Mouse (Mus musculus) adrenal gland, adult 8-10 months (tissue): ENCODE data around the gene Mcpt1. TPM values are rescaled to one million over a fixed set of nuclear protein-coding genes. Genes with fewer than 3 reads are reported as not detected.
"Not testable (repeated sequence)": the region's sequence is repeated elsewhere in the genome, so short reads cannot be mapped to it uniquely, and the experiment has no call there.

Source experiments
- DNase-seq: peaks from one replicate; pipeline ENCODE4 v3.0.0; 2022
- total RNA-seq, 4 experiments: library from RNA; stranded (reverse); gene quantifications; 2 replicates each; pipeline ENCODE4 v1.2.4; 2022

Mcpt1 gene
- total RNA-seq, result not detected

DNA sequence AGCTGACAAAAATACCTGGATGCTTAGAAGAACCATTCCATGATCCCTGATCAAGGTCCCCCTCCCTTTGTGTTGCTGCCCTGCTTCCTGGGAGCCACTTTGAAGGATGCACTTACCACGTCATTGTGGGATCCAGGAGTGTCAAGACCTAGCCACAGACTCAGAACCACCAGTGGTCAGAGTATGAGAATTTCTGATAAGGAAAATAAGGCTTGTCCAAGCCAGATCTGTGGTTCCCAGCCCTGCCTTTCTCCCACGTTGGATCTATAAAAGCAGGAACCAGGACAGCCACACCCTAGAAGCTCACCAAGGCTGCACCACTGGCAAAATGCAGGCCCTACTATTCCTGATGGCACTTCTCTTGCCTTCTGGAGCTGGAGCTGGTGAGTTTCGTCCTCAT, at the start of gene Mcpt1:
Gene Mcpt1, plus strand, starts transcription at position 301 of the 400 bp plus-strand sequence.
- DNase-seq, result not testable (repeated sequence)

DNA sequence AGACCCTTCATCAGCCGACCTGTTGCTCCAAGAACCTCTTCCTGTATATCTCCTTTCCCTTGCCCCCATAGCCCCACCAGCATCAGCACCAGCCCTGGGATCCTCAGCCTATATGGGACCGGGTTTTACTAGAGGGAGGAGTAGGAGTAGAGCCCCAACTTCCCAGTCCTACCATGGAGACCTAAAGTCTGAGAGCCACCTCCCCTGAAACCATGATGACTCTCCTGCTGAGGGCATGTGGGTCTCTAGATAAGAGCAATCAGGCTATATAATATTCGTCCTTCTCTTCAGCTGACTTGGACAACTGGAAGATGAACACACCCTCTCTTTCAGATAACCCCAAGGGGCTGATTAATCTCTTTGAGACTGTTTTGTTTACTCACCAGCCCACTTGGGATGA, 30.3 kb upstream of the Mcpt1 start:
- not testable (repeated sequence) for DNase-seq

DNA sequence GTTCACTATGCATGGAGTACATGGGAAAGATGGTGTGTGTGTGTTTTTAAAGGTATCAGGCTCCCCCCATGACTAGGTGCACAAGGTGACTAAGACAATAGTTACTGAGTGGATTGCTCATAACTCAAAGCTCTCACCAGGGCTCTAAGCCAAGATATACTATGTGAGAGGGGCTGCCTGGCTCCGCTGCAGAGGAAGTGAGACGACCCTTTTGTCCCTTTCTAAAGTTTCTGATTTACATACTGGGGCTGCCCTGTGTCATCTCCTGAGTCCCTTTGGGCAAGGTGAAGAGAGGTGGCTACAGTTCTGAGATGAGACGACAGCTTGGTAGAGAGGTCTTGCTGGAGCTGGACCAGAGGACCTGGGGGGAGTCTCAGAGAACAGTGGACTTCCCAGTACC, 4.6 kb upstream of the Mcpt1 start:
- no peak for DNase-seq

DNA sequence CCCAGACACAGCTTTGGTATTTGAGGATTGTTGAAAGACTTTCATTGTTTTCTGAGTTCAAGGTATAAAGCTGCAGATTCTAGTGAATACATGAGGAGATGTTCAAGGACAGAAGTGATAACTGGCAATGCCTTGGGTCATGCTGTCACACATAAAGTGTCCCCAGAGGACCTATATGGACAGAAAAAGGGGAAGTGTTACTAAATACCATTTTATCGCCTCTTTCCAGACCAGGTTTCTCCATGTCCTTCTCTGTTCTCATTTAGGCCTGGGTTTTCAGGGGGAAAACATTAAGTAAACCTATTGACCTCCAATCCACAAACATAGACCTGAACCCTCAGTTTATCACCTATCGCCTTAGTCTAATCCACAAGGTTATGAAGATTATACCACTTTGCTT, 3.8 kb upstream of the Mcpt1 start:
- no peak for DNase-seq

GRCm38 (mm10) chr14:56019446-56019845, 1.7 kb downstream of the Mcpt1 start:
- no peak for DNase-seq

GRCm38 (mm10) chr14:56021305-56021704, 3.5 kb downstream of the Mcpt1 start:
- DNase-seq, result not testable (repeated sequence)

DNA sequence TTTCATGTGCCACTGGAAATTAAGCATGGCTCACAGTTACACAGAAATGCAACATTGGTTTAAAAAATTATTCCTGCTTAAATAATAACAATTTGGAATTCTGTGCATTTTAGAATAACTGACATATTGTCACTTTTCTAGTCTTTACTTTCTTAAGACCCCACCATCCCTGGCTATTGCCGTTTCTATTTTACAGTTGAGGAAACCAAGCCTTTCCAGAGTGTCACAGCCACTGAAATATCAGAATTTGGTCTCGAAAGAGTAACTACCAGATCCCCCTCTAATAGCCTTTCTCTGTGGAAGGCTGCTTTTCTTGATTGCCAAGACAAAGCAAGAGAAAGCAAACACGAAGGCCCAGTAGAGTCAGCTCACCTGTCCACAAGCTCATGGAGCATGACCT, 12.6 kb downstream of the Mcpt1 start, which contains the start of gene Mcpt9:
Gene Mcpt9, minus strand, starts transcription at position 101 of the 400 bp plus-strand sequence.
- DNase-seq, result not testable (repeated sequence)

DNA sequence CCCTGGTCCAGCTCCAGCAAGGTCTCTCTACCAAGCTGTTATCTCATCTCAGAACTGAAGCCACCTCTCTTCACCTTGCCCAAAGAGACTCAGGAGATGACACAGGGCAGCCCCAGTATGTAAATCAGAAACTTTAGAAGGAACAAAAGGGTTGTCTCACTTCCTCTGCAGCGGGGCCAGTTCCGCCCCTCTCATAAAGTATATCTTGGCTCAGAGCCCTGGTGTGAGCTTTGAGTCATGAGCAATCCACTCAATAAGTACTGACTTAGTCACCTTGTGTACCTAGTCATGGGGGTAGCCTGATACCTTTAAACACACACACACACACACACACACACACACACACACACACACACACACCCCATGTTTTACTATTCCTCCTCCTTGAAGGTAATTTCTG, 16.7 kb downstream of the Mcpt1 start:
- no peak for DNase-seq

DNA sequence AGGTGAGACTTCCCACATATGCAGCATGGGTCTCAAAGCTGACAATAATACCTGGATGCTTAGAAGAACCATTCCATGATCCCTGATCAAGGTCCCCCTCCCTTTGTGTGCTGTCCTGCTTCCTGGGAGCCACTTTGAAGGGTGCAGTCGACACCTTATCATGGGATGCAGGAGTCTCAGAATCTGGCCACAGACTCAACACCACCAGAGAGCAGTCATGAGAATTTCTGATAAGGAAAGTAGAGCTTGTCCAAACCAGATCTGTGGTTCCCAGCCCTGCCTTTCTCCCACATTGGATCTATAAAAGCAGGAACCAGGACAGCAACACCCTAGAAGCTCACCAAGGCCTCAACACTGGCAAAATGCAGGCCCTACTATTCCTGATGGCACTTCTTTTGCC, 24.0 kb downstream of the Mcpt1 start, which contains the start of gene Mcpt2:
Gene Mcpt2, plus strand, starts transcription at position 250 of the 400 bp plus-strand sequence.
- not testable (repeated sequence) for DNase-seq

DNA sequence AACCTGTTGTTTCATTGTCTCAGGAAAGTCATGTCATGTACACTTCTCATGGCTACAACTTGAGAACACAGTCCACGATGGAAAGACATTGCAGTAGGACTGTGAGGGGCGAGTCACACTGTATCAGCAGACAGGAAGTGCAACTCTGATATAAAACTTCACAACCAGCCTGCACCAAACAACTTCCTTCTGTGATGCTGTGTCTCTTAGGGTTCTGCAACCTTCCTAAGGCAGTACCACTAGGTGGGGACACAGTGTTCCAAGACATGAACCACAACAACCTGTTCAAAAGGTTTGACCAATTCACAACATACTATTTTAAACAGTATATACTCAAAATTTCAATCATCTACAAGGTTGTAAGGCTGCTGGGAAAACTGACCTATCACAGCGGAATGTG, 37.6 kb downstream of the Mcpt1 start:
- DNase-seq, result no peak

DNA sequence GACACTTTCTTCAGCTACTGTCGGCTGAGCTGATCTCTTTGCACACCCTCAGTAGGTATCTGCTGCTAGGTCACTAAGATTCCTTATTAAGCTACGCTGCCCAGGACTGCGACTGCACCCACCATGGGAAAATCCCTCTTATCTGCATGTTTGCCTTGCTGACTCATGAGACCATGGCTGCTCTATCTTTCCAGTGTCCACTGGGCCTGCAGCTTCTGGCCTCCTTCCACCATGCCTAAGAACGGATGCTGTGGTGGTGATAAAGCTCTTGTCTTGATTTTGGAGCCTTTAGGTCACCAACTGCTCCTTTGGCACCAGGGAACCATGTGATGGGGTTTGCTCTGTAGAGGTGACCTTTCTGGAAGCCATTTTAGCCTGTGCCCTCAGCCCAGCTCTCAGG, 40.0 kb downstream of the Mcpt1 start:
- DNase-seq, result no peak

- not testable (repeated sequence) for DNase-seq
These were observed 44.4 kb downstream of the Mcpt1 start, which contains the start of gene Mcpt4 for GRCm38 (mm10) chr14:56062213-56062612. Gene Mcpt4, minus strand, starts transcription at chr14:56062313.

Other genes with a start within 250 kb of the Mcpt1 start
- gene Adcy4, start 233.9 kb upstream of the Mcpt1 start, total RNA-seq, result 1 to 10 TPM; 5.2 to 9.1 (median 7.8) TPM
- 1 to 10 TPM; 3.0 to 6.2 (median 5.8) TPM for gene Ripk3, start 229.1 kb upstream of the Mcpt1 start, total RNA-seq
- gene Nfatc4, start 194.8 kb upstream of the Mcpt1 start, total RNA-seq, result 10 to 100 TPM; 23.3 to 45.1 (median 31.1) TPM
- gene Nynrin, start 164.0 kb upstream of the Mcpt1 start, total RNA-seq, result 10 to 100 TPM; 14.3 to 23.2 (median 17.2) TPM
- gene Cbln3, start 133.6 kb upstream of the Mcpt1 start, total RNA-seq, result under 1 TPM in 3 of 4 experiments, not detected in 1; 0.05 to 0.22 (median 0.06) TPM
- gene Khnyn, start 133.0 kb upstream of the Mcpt1 start, total RNA-seq, result 10 to 100 TPM; 19.1 to 27.2 (median 25.1) TPM
- 10 to 100 TPM; 65.6 to 78.4 (median 73.2) TPM for gene Sdr39u1, start 117.7 kb upstream of the Mcpt1 start, total RNA-seq
- gene Cma1, start 73.3 kb upstream of the Mcpt1 start, total RNA-seq, result 1 to 10 TPM in 3 of 4 experiments, under 1 TPM in 1; 0.99 to 3.0 (median 1.8) TPM
- gene Cma2, start 67.0 kb upstream of the Mcpt1 start, total RNA-seq, result under 1 TPM in 1 of 4 experiments, not detected in 3; 0.48 TPM
- not detected for gene Mcpt9, start 12.5 kb downstream of the Mcpt1 start, total RNA-seq
- gene Mcpt2, start 24.1 kb downstream of the Mcpt1 start, total RNA-seq, result not detected
- gene Mcpt4, start 44.3 kb downstream of the Mcpt1 start, total RNA-seq, result 1 to 10 TPM in 3 of 4 experiments, under 1 TPM in 1; 0.74 to 3.0 (median 1.8) TPM
- gene Mcpt8, start 67.3 kb downstream of the Mcpt1 start, total RNA-seq, result not detected
- not detected for gene Ctsg, start 84.6 kb downstream of the Mcpt1 start, total RNA-seq
- not detected for gene Gzme, start 102.7 kb downstream of the Mcpt1 start, total RNA-seq
- gene Gzmd, start 114.6 kb downstream of the Mcpt1 start, total RNA-seq, result not detected
- gene Gzmg, start 141.6 kb downstream of the Mcpt1 start, total RNA-seq, result not detected
- not detected for gene Gzmn, start 156.6 kb downstream of the Mcpt1 start, total RNA-seq
- gene Gzmf, start 193.4 kb downstream of the Mcpt1 start, total RNA-seq, result not detected
- not detected for gene Gzmc, start 216.7 kb downstream of the Mcpt1 start, total RNA-seq
- gene Gzmb, start 244.3 kb downstream of the Mcpt1 start, total RNA-seq, result under 1 TPM; 0.19 to 0.40 (median 0.37) TPM